Mouse (Mus musculus) yolk sac, embryonic 10.5 days (tissue): ENCODE measurements at regions not wholly inside any gene's neighbourhood (a gene's known extent, or its start where the extent isn't known, plus 50 kb on each side); places are given as distances from the start of the nearest gene placed in this dataset.

Experiments
- DNase-seq: peaks from one replicate; pipeline ENCODE4 v3.0.0-alpha.2; 2017; ENCODE audit warnings: low spot score

DNA sequence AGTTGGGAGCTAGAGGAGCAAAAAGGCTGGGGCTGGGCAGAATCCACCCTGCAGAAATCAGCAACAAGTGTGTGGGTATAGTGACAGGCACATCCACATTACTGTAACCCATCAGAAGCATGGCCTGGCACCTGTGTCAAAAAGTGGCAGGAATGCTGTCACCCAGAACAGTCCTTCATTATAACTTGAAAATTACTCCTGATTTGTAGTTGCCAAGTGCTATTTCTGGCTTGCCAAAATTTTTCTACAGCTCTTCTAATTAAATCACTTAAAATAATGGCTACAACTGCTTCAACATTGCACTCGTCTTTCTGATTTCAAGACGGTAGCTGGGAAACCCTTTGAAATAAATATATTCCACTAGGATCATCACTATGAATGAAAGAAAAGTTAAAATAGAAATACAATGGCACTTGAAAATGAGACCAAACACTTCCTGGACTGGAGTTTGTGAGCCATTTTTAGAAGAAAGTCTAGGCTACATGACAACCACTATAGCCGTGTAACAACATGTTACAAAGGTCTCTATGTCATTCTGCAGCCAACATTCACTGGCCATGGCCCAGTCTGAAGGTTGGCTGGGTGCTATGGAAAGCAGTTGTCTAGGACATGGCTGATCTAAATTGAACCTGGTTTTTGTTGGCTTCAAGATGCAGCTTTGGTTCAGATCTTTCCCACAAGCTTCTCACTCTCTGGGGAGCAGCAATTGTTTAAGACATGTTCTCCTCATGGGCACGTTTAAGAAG, 190.6 kb upstream of the Tapt1 start:
- DNase-seq: no peak

- DNase-seq: no peak
Measured at GRCm38 (mm10) chr5:44414441-44414840, 188.0 kb upstream of the Tapt1 start.

DNA sequence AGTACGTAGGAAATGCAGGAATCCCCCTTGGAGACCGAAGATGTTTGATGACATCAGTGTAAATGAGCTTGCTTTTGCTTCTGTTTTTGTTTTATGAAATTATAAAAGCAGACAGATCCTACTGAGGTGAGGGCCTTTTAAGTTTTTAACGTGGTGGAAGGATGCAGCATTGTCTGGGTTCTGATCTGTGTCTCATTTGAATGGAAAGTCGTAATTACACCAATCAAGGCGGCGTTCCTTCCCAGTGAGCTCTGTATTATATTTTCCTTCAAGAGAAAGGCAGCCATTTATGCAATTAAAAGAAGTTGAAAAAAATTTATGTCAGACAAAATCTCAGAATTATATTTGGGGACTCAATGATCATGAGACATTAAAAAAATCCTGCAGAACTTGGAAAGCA, 176.9 kb upstream of the Tapt1 start:
- DNase-seq: no peak

DNA sequence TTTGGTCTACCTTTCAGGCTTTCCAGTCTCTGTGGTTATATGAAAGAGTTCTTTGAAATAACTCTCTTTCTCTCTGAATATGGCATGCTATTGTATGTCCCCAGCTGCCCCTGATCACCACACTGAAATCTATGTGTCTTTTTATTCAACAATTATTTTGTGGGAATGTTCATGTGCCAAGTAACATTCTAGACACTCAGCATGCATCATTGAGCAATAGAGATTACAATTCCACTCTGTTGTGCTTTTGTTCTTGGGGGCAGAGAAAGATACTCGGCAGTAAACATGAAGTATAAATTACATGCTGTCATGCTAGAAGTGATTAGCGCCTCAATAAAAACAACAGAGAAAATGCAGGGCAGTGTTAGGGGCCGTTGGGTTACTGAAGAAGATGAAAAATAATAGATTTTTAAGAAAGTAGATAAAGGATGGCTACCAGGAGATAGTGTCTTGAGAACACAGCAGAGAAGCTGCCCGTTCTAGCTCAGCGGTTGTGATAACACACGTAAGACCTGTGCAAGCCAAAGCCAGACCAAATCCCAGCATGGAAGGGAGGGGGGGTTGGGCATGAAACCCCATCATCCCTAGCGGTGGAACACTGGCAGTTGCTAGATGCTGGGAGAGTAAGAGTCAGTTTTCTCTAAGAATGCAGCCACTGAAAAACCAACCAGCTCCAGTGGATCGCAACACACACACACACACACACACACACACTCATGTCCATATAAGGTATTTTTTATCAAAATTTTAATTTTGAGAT, 174.3 kb upstream of the Tapt1 start:
- no peak for DNase-seq

DNA sequence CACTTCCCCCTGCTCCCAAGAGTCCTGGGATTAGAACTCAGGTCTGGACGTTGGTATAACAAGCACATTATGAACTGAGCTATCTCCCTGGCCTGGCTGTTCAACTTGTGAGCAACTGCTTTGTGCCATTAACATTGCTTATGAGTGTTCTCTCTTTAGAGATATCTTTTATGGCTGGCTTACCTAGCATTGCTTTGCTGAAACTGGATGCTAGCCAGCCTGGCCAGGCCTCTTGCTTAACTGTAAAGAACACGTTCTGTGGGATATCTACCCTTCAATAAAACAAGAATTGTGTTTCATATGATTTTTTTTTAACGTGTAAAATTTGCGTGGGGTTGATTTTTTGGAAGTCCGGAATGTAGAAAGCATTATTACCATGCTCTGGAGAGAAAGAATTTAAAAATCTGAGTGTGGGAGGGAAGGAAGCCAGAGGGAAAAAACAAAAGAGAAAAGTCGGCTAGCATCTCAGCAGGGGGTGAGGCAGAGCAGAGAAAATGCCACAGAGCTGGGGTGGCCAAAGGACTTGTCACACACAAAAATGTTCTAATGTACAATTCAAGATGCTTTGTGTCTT, 160.9 kb upstream of the Tapt1 start:
- DNase-seq: no peak

DNA sequence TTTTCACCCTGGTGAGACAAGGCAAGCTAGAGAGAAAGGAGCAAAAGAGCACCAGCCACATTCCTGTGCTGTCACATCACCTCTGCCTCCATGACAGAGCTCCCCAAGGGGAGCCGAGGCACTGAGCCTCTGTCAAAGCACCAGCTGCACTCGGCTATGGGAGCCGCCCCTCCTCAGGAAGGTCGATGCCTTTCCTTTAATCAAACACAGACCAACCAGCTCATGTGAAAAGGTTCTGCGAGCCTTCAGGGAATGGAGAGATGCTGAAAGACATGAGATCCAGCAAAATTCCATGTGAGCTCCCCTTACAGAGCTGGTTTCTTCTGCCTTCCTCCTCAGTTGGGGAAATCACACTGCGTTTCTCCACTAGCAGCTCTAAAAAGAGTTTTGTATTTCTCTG, 159.8 kb upstream of the Tapt1 start:
- no peak for DNase-seq

DNA sequence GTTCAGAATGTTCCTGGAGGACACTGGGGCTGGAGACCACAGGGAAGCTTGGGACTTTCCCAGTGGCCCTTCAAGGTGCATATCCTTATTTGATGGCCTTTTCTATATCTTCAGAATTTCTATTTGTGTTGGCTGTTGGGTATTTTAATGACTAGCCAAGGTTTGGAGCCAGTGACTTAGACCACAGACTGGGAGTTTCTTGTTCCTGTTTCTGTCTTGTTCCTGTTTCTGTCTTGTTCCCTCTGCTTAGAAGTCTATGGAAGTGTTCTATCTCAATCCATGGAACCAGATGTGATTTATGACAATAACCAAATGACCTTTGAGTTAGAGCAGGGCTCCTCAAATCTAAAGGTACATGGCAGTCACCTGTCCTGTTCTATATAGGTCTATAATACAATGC, 156.6 kb upstream of the Tapt1 start:
- DNase-seq: no peak

GRCm38 (mm10) chr5:44370006-44370405, 143.6 kb upstream of the Tapt1 start:
- peak; percentile 4 for DNase-seq

- no peak for DNase-seq
Measured at GRCm38 (mm10) chr5:44352324-44352723, 125.9 kb upstream of the Tapt1 start.

DNA sequence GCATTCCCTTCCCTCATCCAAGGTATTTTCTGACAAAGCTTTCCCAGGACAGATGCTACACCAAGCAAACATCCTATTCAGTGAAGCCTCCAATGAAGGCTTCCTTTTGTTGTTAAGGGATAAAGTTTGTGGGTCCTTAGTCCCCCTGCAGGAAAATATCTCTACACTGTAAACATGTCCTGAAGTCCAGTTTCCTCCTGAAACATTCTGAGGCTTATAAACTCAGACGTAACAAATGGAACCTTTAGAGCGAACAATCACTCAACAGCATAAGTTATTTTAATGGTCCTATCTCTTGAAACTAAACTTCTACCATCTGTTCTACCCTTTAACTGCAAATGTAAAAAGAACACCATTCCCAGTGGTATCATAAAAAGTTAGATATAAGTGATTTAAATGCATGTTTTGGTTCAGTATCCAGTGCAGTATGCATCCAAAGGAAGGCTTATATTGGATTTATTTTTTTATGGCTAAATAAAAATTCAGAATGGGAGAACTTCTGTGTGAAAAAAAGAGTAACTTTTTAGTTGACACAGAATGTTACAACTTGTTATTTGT, 115.1 kb upstream of the Tapt1 start:
- no peak for DNase-seq

- DNase-seq: no peak
Measured at GRCm38 (mm10) chr5:44338662-44339061, 112.2 kb upstream of the Tapt1 start.

- no peak for DNase-seq
Measured at GRCm38 (mm10) chr5:44335756-44336155, 109.3 kb upstream of the Tapt1 start.

DNA sequence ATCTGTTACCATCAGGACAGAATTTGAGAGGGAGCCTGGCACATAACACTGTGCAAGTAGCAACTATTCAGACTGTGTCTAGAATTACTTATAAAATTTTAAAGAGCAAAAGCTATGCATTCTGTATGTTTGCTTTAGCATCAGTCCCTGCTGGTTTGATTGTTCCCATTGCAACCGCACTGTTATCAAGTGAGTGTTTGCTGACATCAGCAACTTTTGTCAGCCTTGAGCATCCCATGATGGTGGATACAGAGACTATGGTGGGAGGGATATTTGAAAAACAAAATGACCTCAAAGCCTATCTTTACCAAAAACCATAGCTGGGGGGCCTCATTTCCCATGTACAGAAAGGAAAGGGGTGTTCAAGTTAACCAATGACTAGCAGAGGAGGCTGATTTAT, 93.2 kb upstream of the Tapt1 start:
- DNase-seq: no peak

- no peak for DNase-seq
Measured at GRCm38 (mm10) chr5:44306769-44307557, 80.5 kb upstream of the Tapt1 start.

GRCm38 (mm10) chr5:44303886-44304855, 77.7 kb upstream of the Tapt1 start:
- DNase-seq: peak; percentile 33

DNA sequence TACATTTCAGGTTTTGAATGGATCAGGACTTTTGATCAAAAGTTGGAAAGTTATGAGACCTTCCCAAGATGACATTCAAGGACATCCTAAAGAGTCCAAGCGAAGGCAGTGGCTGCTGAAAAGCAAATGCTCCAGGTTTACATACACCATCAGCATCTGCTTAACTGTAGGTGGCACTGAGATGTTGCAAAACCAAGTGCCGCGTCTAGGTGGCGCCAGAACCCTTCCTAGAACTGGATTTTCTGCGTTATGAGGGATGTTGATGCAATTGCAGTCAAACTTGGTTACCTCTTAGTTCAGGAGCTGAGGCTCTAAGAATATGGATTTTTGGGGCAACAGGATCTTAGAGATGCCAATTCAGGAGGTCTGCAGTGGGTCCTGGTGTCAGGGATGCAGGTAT, 58.0 kb upstream of the Tapt1 start:
- peak; percentile 36 for DNase-seq
